Mouse (Mus musculus) adrenal gland, adult (tissue): ENCODE measurements around the gene Zfp512.
"Not testable (repeated sequence)": the region's sequence is repeated elsewhere in the genome, so short reads cannot be mapped to it uniquely, and the experiment has no call there.

Experiments
- DNase-seq, 2 experiments: peaks; one replicate each; pipeline ENCODE4 v3.0.0; 2022 to 2023; ENCODE audit warnings: low spot score in 1 of 2; ENCODE audit not compliant: inconsistent age in 2 of 2

The Zfp512 gene

GRCm38 (mm10) chr5:31451878-31452561, at the start of gene Zfp512:
TSS of gene Zfp512 (plus strand) at chr5:31452431.
- peak; percentile 95 to 97 for DNase-seq

- DNase-seq: not testable (repeated sequence)
Observed at GRCm38 (mm10) chr5:31434727-31435126, 17.5 kb upstream of the Zfp512 start.

- peak in 1 of 2 experiments; percentile 37 for DNase-seq
Observed at GRCm38 (mm10) chr5:31451336-31451735, 895 bp upstream of the Zfp512 start.

GRCm38 (mm10) chr5:31452562-31452878, 289 bp downstream of the Zfp512 start:
- DNase-seq: no peak

- peak in 1 of 2 experiments; percentile 53 for DNase-seq
Observed at GRCm38 (mm10) chr5:31452886-31453410, 717 bp downstream of the Zfp512 start.

- no peak for DNase-seq
Observed at GRCm38 (mm10) chr5:31467798-31468197, 15.6 kb downstream of the Zfp512 start.

DNA sequence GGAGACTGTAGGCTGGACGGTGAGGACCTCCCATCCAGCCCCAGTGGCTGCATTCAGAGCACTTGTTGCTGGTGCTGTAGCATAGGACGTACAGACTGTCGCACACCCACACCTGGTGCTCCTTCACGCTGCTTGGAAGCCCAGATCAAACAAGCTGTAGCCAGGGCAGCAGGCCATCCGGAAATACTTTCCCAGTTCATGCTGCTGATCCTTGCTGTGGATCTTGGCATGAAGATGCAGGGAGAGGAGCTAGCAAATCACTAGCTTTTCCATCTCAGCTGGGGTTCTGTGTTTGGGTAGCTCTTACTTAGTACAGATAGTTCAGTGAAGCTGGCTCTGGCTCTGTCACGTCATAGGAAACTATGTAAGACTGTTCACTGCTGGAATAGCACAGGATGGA, 17.5 kb downstream of the Zfp512 start:
- no peak for DNase-seq

- DNase-seq: peak; percentile 36 to 79
Observed at GRCm38 (mm10) chr5:31470334-31470733, 18.1 kb downstream of the Zfp512 start.

DNA sequence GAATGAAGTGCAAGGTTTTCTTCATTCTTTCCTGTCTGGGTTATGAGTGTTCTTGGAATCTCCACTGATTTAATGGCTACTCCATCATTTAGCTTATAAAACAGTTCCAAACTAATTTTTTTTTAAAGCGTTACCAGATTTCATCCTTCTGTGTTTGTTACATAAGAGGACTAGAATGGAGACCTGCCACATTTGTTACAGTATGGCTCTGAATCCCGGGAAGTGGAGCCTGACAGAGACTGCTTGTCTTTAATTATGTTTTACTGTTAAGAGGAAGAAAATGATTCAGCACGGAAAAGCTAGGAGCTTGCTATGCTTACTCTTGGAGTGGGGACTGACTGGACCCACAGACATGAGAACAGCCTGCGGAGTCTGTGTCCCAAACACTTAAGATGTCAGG, 28.3 kb downstream of the Zfp512 start:
- DNase-seq: no peak

DNA sequence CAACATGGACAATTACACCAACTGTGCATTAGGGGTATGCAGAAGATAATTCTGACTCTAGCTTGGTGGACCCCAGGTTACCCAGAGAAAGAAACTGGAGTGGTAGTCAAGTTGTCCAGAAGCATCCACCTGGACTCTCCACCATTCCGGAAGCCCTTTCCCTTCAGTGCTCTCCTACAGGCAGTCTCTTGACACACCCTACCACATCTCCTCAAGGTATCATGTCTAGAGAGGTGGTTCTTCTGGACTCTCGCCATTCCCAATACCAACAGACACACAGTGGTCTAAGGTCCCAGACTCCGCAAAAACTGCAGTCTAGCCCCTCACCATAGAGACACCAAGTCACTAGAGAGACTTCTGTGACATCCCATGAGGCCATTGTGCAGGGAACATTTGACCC, 33.2 kb downstream of the Zfp512 start, which contains the start of gene 4930548H24Rik:
4930548H24Rik (plus strand) TSS at position 301 of the 400 bp plus-strand sequence.
- no peak for DNase-seq

DNA sequence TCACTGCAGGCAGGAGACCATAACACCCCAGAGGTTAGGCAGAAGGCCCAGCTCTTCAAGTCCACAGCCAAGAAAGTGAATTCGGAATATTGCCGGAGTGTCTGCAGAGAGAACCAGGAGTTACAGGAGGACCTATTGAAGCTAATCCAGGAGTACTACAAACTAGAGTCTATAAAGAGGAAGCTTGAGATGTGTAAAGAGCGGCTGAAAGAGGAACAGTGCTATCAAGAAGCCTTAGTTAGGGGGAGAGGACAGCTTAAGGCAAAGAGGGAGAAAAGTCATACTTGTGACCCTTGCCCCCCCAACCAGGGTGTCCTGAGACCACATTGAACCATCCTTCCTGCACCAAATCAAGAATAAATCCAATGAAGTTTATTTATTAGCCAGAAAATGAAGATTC, 35.7 kb downstream of the Zfp512 start:
- DNase-seq: no peak

- no peak for DNase-seq
Observed at GRCm38 (mm10) chr5:31489116-31489769, 37.0 kb downstream of the Zfp512 start.

DNA sequence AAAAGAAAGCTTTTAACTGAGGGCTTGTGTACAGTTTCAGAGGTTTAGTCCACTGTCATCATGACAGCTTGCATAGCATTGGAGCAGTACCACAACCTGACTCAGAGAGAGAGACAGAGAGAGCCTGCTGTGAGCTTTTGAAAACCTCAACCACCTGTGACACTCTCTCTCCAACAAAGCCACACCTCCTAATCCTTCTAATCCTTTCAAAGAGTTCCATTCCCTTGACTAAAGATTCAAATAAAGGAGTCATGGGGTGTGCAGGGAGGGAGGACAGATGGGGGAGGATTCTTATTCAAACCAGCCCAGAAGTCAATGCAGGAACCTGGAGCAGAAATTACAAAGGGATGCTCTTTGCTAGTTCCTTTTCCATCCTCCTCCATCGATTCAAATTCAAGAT, 39.8 kb downstream of the Zfp512 start:
- DNase-seq: no peak

DNA sequence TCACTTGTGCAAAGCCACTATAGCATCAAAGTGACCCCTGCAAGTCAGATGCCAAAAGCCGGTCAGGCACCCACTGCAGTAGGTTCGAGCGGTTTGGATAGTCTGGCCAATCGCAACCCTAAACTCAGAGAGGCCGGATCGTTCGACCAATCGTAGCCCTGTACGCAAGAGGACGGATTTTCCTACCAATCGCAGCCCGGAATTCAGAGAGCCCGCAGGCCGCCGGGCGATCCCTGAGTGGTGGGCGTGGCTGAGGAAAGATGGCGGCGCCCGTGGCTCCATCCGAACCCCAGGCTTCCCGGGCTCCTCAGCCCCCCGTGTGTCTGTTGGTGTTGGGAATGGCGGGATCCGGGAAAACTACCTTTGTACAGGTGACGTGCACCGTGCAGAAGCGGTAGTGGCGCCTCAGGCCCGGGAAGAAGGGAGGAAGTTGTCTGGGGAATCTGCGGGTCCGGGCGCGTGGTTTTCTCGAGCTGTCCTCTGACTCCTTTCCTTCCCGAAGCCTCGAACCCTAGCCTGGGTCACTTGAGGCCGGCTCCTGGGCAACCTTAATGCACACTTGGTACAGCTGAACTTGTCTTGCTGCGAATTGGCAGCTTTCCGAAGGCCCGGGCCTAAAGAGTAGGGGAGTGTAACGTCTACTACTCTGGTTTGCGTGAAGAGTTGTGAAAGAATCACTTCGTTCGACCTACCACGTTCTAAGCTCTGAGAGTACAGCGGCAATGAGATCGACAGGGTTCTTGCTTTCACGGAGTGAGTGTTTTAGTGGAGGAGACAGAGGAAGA, 42.5 kb downstream of the Zfp512 start, which contains the start of gene Gpn1:
Gpn1 (plus strand) TSS at position 229 of the 785 bp plus-strand sequence.
- peak; percentile 90 to 96 for DNase-seq

DNA sequence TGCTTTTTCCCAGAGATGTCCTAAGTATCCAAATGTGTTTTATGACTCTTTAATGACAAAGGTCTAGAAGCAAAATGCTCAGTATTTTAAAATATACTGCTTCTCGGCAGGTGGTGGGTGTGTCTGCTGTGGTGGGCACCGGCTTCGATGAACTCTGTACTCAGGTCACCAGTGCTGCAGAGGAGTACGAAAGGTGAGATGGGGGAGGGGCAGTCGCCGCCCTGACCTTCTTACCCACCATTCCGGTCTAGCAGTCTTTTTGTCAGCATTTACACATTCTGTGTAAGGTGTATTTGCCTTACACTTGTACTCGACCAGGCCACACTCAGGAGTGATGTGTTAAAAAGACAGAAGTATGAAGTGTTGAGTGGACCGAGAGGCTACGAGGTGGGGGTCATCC, 52.6 kb downstream of the Zfp512 start:
- DNase-seq: no peak

DNA sequence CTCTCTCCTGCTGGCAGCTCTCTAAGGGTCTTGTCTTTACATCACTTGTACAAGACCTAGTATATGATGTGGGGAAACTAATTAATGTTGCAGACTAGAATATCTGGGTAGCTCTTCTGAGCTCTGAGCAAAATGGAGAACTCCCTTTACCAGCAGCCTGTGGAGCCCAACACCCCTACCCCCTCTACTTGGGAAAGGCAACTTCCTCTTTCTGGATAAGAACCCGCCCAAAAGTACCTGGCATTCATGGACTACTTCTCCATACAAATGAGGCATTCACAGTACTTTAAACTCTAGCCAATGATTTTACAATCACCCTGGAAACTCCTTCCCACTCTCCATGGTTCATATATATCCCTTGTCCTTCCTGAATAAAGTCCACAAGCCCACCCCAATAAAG, 60.2 kb downstream of the Zfp512 start:
- no peak for DNase-seq

DNA sequence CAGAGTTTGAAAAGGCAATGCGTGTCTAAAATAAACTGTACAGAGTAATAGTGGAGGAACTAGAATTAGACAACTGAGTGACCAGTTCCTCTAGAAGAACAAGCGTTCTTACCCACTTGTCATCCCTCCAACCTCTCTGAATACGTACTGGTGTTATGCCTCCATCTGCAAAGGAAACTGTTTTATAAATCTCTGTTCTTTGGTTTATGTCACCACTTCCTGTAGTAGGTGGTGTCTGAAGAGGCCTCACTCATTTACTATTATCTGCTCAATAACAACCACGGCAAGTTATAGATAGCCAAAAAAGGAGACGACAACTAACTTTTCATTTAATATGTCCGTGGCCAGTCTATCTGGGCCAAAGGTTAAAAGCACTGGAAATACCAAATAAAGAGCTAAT, 68.3 kb downstream of the Zfp512 start:
- DNase-seq: no peak

GRCm38 (mm10) chr5:31526354-31527116, 74.3 kb downstream of the Zfp512 start, which contains the start of gene Slc4a1ap:
TSS of gene Slc4a1ap (plus strand) at chr5:31526995.
- DNase-seq: peak; percentile 79 to 96

DNA sequence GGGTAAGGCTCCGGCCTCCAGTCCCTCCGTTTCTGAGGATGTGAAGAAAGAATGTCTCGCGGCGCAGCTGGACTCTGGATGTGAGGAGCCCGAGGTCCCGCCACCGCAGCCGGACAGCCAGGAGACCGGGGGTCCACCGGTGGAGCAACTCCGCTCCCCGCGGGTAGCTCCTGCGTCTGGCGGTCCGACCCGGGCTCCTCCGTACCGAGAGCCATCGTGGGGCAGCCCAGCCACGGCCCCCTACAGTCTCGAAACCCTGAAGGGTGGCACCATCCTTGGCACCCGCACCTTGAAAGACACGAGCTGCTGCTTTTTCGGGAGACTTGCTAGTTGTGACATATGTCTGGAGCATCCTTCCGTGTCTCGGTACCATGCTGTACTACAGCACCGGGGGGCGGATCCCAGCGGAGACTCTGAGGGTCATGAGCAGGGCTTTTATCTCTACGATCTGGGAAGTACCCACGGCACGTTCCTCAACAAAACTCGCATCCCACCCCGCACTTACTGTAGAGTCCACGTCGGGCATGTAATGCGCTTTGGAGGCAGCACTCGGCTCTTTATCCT, 75.0 kb downstream of the Zfp512 start:
- no peak for DNase-seq

GRCm38 (mm10) chr5:31527707-31528106, 75.5 kb downstream of the Zfp512 start, which contains the start of gene Supt7l:
TSS of gene Supt7l (minus strand) at chr5:31527807.
- DNase-seq: not testable (repeated sequence)
